Mouse (Mus musculus): Measurements from ENCODE around the gene BC117090. TPM values are rescaled to one million over a fixed set of nuclear protein-coding genes. Genes with fewer than 3 reads are reported as not detected.
"Not testable (repeated sequence)": the region's sequence is repeated elsewhere in the genome, so short reads cannot be mapped to it uniquely, and the experiment has no call there.

The BC117090 gene
- not detected in 2 replicates for polyA plus RNA-seq (2012; rRNA removed)

- DNase-seq (ENCODE audit: low read depth): no peak
- TF ChIP-seq CTCF (IDR thresholded peaks at IDR 0.05; ENCODE audit: borderline replicate concordance, extremely low read depth, insufficient read depth, insufficient read length) (no peak), POLR2A (IDR thresholded peaks at IDR 0.05; ENCODE audit: borderline replicate concordance, extremely low read depth, insufficient read depth, insufficient read length, poor library complexity, severe bottlenecking) (no peak)
These were observed at the start of gene BC117090 for GRCm38 (mm10) chr16:36334232-36334631. BC117090 (minus strand) TSS chr16:36334332.

GRCm38 (mm10) chr16:36367648-36368047 is 33.5 kb upstream of the BC117090 start, which contains the start of gene BC100530:
BC100530 (minus strand) TSS chr16:36367748.
- not testable (repeated sequence) for DNase-seq (ENCODE audit: low read depth)

- no peak for TF ChIP-seq CTCF (IDR thresholded peaks at IDR 0.05; ENCODE audit: borderline replicate concordance, extremely low read depth, insufficient read depth, insufficient read length)
- TF ChIP-seq POLR2A (IDR thresholded peaks at IDR 0.05; ENCODE audit: borderline replicate concordance, extremely low read depth, insufficient read depth, insufficient read length, poor library complexity, severe bottlenecking): no peak
- DNase-seq (ENCODE audit: low read depth): peak; percentile 4
These were observed 3.0 kb upstream of the BC117090 start for GRCm38 (mm10) chr16:36337171-36337570.

- TF ChIP-seq POLR2A (IDR thresholded peaks at IDR 0.05; ENCODE audit: borderline replicate concordance, extremely low read depth, insufficient read depth, insufficient read length, poor library complexity, severe bottlenecking) (no peak), CTCF (IDR thresholded peaks at IDR 0.05; ENCODE audit: borderline replicate concordance, extremely low read depth, insufficient read depth, insufficient read length) (no peak)
- DNase-seq (ENCODE audit: low read depth): no peak
These were observed 14.8 kb downstream of the BC117090 start for GRCm38 (mm10) chr16:36319286-36319685.

GRCm38 (mm10) chr16:36316111-36316510 is 18.0 kb downstream of the BC117090 start:
- not testable (repeated sequence) for DNase-seq (ENCODE audit: low read depth)

GRCm38 (mm10) chr16:36307631-36308030 is 26.5 kb downstream of the BC117090 start:
- DNase-seq (ENCODE audit: low read depth): no peak
- TF ChIP-seq CTCF (IDR thresholded peaks at IDR 0.05; ENCODE audit: borderline replicate concordance, extremely low read depth, insufficient read depth, insufficient read length) (no peak), POLR2A (IDR thresholded peaks at IDR 0.05; ENCODE audit: borderline replicate concordance, extremely low read depth, insufficient read depth, insufficient read length, poor library complexity, severe bottlenecking) (no peak)

- TF ChIP-seq POLR2A (IDR thresholded peaks at IDR 0.05; ENCODE audit: borderline replicate concordance, extremely low read depth, insufficient read depth, insufficient read length, poor library complexity, severe bottlenecking) (no peak), CTCF (IDR thresholded peaks at IDR 0.05; ENCODE audit: borderline replicate concordance, extremely low read depth, insufficient read depth, insufficient read length) (no peak)
- no peak for DNase-seq (ENCODE audit: low read depth)
These were observed 45.0 kb downstream of the BC117090 start for GRCm38 (mm10) chr16:36289140-36289539.

GRCm38 (mm10) chr16:36276796-36277195 is 57.3 kb downstream of the BC117090 start, which contains the start of gene Stfa1:
Stfa1 (plus strand) TSS chr16:36276951.
- DNase-seq (ENCODE audit: low read depth): not testable (repeated sequence)

Other genes starting within 250 kb of the BC117090 start
- gene Csta1, start 203.1 kb downstream of the BC117090 start, polyA plus RNA-seq (2012; rRNA removed): 0.03 TPM in 1 of 2 replicates, not detected in the other
- gene Stfa2l1, start 177.5 kb downstream of the BC117090 start, polyA plus RNA-seq (2012; rRNA removed): 0.92 and 1.1 TPM in 2 replicates
- 0.72 and 1.1 TPM in 2 replicates for gene Gm5483, start 150.1 kb downstream of the BC117090 start, polyA plus RNA-seq (2012; rRNA removed)
- gene Gm5416, start 123.9 kb downstream of the BC117090 start, polyA plus RNA-seq (2012; rRNA removed): not detected in 2 replicates
- gene 2010005H15Rik, start 112.9 kb downstream of the BC117090 start, polyA plus RNA-seq (2012; rRNA removed): not detected in 2 replicates
- gene Stfa1, start 57.4 kb downstream of the BC117090 start, polyA plus RNA-seq (2012; rRNA removed): 0.79 and 1.7 TPM in 2 replicates
- 0.94 and 1.6 TPM in 2 replicates for gene BC100530, start 33.4 kb upstream of the BC117090 start, polyA plus RNA-seq (2012; rRNA removed)
- gene Stfa2, start 74.1 kb upstream of the BC117090 start, polyA plus RNA-seq (2012; rRNA removed): 0.33 TPM in 1 of 2 replicates, not detected in the other
- gene Stfa3, start 121.1 kb upstream of the BC117090 start, polyA plus RNA-seq (2012; rRNA removed): 0.82 and 1.8 TPM in 2 replicates
- gene Casr, start 227.8 kb upstream of the BC117090 start, polyA plus RNA-seq (2012; rRNA removed): 0.04 TPM in 1 of 2 replicates, not detected in the other

Measured in brain, embryonic 14.5 days (tissue).